Mouse (Mus musculus) MEL (cell line): ENCODE measurements around the gene Aif1l. TPM values are rescaled to one million over a fixed set of nuclear protein-coding genes. Genes with fewer than 3 reads are reported as not detected.

ENCODE experiments used
- DNase-seq: peaks from one replicate; pipeline ENCODE4 v3.0.0; 2011; ENCODE audit warnings: low read depth, low spot score
- H3K27ac ChIP-seq: 2 replicates; pipeline ENCODE4 v1.5.1; 2012; ENCODE audit warnings: low read depth, mild to moderate bottlenecking, control low read depth, low read length, moderate library complexity; ENCODE audit not compliant: control insufficient read depth
- H3K27me3 ChIP-seq, 2 experiments: fragments of 150-350 bp in 1 of 2; sonication (generic) in 1 of 2; 2 replicates each; pipeline ENCODE4 v1.6.1; 2012; ENCODE audit warnings: low read length in 2 of 2, mild to moderate bottlenecking in 2 of 2, improper control_type of control experiment in 1 of 2, moderate library complexity in 1 of 2; ENCODE audit not compliant: insufficient read depth in 2 of 2, control insufficient read depth in 1 of 2
- H3K36me3 ChIP-seq, 2 experiments: 2 replicates each; pipeline ENCODE4 v1.6.1; 2012 to 2014; ENCODE audit warnings: low read length in 2 of 2, improper control_type of control experiment in 1 of 2, inconsistent platforms in 1 of 2, mild to moderate bottlenecking in 1 of 2; ENCODE audit not compliant: insufficient read depth in 2 of 2, control insufficient read depth in 1 of 2
- H3K4me1 ChIP-seq, 2 experiments: fragments of 150-350 bp in 1 of 2; sonication (generic) in 1 of 2; 2 replicates each; pipeline ENCODE4 v1.6.1; 2012; ENCODE audit warnings: low read length in 2 of 2, improper control_type of control experiment in 1 of 2, mild to moderate bottlenecking in 1 of 2; ENCODE audit not compliant: insufficient read depth in 2 of 2, control insufficient read depth in 1 of 2
- H3K4me3 ChIP-seq, 2 experiments: fragments of 150-350 bp in 1 of 2; sonication (generic) in 1 of 2; 2 replicates each; pipeline ENCODE4 v1.5.1; 2012; ENCODE audit warnings: low read depth in 2 of 2, low read length in 2 of 2, mild to moderate bottlenecking in 2 of 2, moderate library complexity in 2 of 2, control low read depth in 1 of 2, improper control_type of control experiment in 1 of 2; ENCODE audit not compliant: control insufficient read depth in 1 of 2, insufficient read depth in 1 of 2
- H3K79me2 ChIP-seq: 2 replicates; pipeline ENCODE4 v1.6.1; 2012; ENCODE audit warnings: mild to moderate bottlenecking, low read length, moderate library complexity; ENCODE audit not compliant: control insufficient read depth, poor library complexity, insufficient read depth
- H3K9ac ChIP-seq: 2 replicates; pipeline ENCODE4 v1.6.1; 2012; ENCODE audit warnings: low read depth, mild to moderate bottlenecking, control low read depth, low read length, moderate library complexity; ENCODE audit not compliant: control insufficient read depth, poor library complexity, severe bottlenecking
- H3K9me3 ChIP-seq: fragments of 150-350 bp; sonication (generic); replicated peaks from 2 replicates; pipeline ENCODE4 v1.6.1; 2012; ENCODE audit warnings: mild to moderate bottlenecking, low read length, improper control_type of control experiment, moderate library complexity; ENCODE audit not compliant: insufficient read depth
- BHLHE40 ChIP-seq: IDR thresholded peaks from 2 replicates; pipeline ENCODE4 v1.6.1; 2012; ENCODE audit warnings: low read depth, mild to moderate bottlenecking, inconsistent platforms, low read length, improper control_type of control experiment, borderline replicate concordance
- E2F4 ChIP-seq: IDR thresholded peaks from 2 replicates; pipeline ENCODE4 v1.6.1; 2011; ENCODE audit warnings: low read depth, low read length, improper control_type of control experiment, borderline replicate concordance
- ELF1 ChIP-seq: IDR thresholded peaks from 2 replicates; pipeline ENCODE4 v1.6.1; 2014; ENCODE audit warnings: low read depth, mild to moderate bottlenecking, inconsistent platforms, low read length, improper control_type of control experiment, moderate library complexity
- EP300 ChIP-seq, 2 experiments: IDR thresholded peaks; 2 replicates each; pipeline ENCODE4 v1.6.1; 2011; ENCODE audit warnings: improper control_type of control experiment in 2 of 2, low read length in 2 of 2, low read depth in 1 of 2, mild to moderate bottlenecking in 1 of 2
- ETS1 ChIP-seq: IDR thresholded peaks from 2 replicates; pipeline ENCODE4 v1.6.1; 2012; ENCODE audit warnings: low read depth, mild to moderate bottlenecking, inconsistent platforms, low read length, improper control_type of control experiment, moderate library complexity
- GABPA ChIP-seq: IDR thresholded peaks from 2 replicates; pipeline ENCODE4 v1.6.1; 2012; ENCODE audit warnings: low read depth, mild to moderate bottlenecking, inconsistent platforms, low read length, improper control_type of control experiment, moderate library complexity
- GATA1 ChIP-seq: IDR thresholded peaks from 2 replicates; pipeline ENCODE4 v1.6.1; 2011; ENCODE audit warnings: low read depth, low read length, improper control_type of control experiment
- HCFC1 ChIP-seq: IDR thresholded peaks from 2 replicates; pipeline ENCODE4 v1.6.1; 2012; ENCODE audit warnings: low read depth, mild to moderate bottlenecking, inconsistent platforms, low read length, improper control_type of control experiment, moderate library complexity
- MAX ChIP-seq: IDR thresholded peaks from 2 replicates; pipeline ENCODE4 v1.6.1; 2011; ENCODE audit warnings: low read length, improper control_type of control experiment
- MEF2A ChIP-seq: IDR thresholded peaks from 2 replicates; pipeline ENCODE4 v1.6.1; 2014; ENCODE audit warnings: low read depth, mild to moderate bottlenecking, inconsistent platforms, low read length, improper control_type of control experiment; ENCODE audit not compliant: poor library complexity, insufficient replicate concordance, severe bottlenecking; ENCODE audit errors: extremely low read depth
- MXI1 ChIP-seq: IDR thresholded peaks from 2 replicates; pipeline ENCODE4 v1.6.1; 2011; ENCODE audit warnings: mild to moderate bottlenecking, low read depth, low read length, improper control_type of control experiment
- NELFE ChIP-seq: IDR thresholded peaks from 2 replicates; pipeline ENCODE4 v1.6.1; 2011; ENCODE audit warnings: low read depth, low read length, improper control_type of control experiment
- POLR2A ChIP-seq, 2 experiments: IDR thresholded peaks; 2 replicates each; pipeline ENCODE4 v1.6.1; 2011 to 2012; ENCODE audit warnings: low read length in 2 of 2, mild to moderate bottlenecking in 2 of 2, control low read depth in 1 of 2, improper control_type of control experiment in 1 of 2, low read depth in 1 of 2, moderate library complexity in 1 of 2; ENCODE audit not compliant: control insufficient read depth in 1 of 2, insufficient read depth in 1 of 2, poor library complexity in 1 of 2
- POLR2AphosphoS5 ChIP-seq: IDR thresholded peaks from 2 replicates; pipeline ENCODE4 v1.6.1; 2012; ENCODE audit warnings: low read depth, borderline replicate concordance, mild to moderate bottlenecking, inconsistent platforms, low read length, moderate library complexity, mixed read lengths
- RAD21 ChIP-seq: IDR thresholded peaks from 2 replicates; pipeline ENCODE4 v1.6.1; 2011; ENCODE audit warnings: mild to moderate bottlenecking, low read depth, low read length, improper control_type of control experiment
- RCOR1 ChIP-seq: IDR thresholded peaks from 2 replicates; pipeline ENCODE4 v1.6.1; 2012; ENCODE audit warnings: low read depth, mild to moderate bottlenecking, inconsistent platforms, low read length, improper control_type of control experiment
- SIN3A ChIP-seq: IDR thresholded peaks from 2 replicates; pipeline ENCODE4 v1.6.1; 2012; ENCODE audit warnings: low read length, improper control_type of control experiment, inconsistent platforms
- TBP ChIP-seq: IDR thresholded peaks from 2 replicates; pipeline ENCODE4 v1.8.0; 2011; ENCODE audit warnings: low read depth, low read length, improper control_type of control experiment
- TCF12 ChIP-seq: IDR thresholded peaks from 2 replicates; pipeline ENCODE4 v1.6.1; 2014; ENCODE audit warnings: low read depth, mild to moderate bottlenecking, inconsistent platforms, low read length, improper control_type of control experiment, moderate library complexity
- ZKSCAN1 ChIP-seq: IDR thresholded peaks from 2 replicates; pipeline ENCODE4 v1.6.1; 2012; ENCODE audit warnings: low read depth, mild to moderate bottlenecking, inconsistent platforms, low read length, improper control_type of control experiment, moderate library complexity
- ZMIZ1 ChIP-seq: IDR thresholded peaks from 2 replicates; pipeline ENCODE4 v1.6.1; 2012; ENCODE audit warnings: low read depth, mild to moderate bottlenecking, inconsistent platforms, low read length, improper control_type of control experiment, moderate library complexity
- polyA plus RNA-seq, 2 experiments: library from polyadenylated mRNA; stranded (reverse) in 1 of 2; unstranded in 1 of 2; fragments of >175 nt in 1 of 2; fragments of >200 nt in 1 of 2; gene quantifications; 2 replicates each; pipeline versions ENCODE4 v1.2.1 to v1.2.4; 2012; ENCODE audit warnings: low replicate concordance in 2 of 2, low read depth in 1 of 2; ENCODE audit not compliant: insufficient read length in 2 of 2, insufficient read depth in 1 of 2, missing spikeins in 1 of 2
- total RNA-seq: library from RNA; depleted of rRNA; stranded (reverse); fragments of 300-350 nt; gene quantifications from 2 replicates; pipeline ENCODE4 v1.2.3, GENCODE M21; 2012

Aif1l gene
- total and polyA plus RNA-seq, 3 experiments, result 0.69 to 1.9 TPM; not detected in 1

- Histone ChIP-seq H3K4me3 (no peak overlapping the region), H3K79me2 (no peaks in the 10 kb centered on the region), H3K27ac (no peak overlapping the region), H3K36me3 (peaks cover 0 to 37% of the 10 kb centered on the region in 2 experiments; a peak in 2 of 4 replicates), H3K9me3 (no peaks in the 10 kb centered on the region), H3K4me1 (no peaks in the 10 kb centered on the region), H3K9ac (no peak overlapping the region), H3K27me3 (no peaks in the 10 kb centered on the region)
- TF ChIP-seq TCF12 (no peak), TBP (no peak), RAD21 (no peak), ELF1 (no peak), ETS1 (no peak), GATA1 (no peak), GABPA (no peak), ZKSCAN1 (no peak), NELFE (no peak), BHLHE40 (no peak), SIN3A (no peak), EP300 (IDR thresholded peaks at IDR 0.05; ENCODE audit: low read depth in 1 of 2, low read length in 2 of 2) (no peak), MAX (no peak), RCOR1 (no peak), MXI1 (no peak), HCFC1 (no peak), E2F4 (no peak), POLR2AphosphoS5 (no peak)
- no peak for DNase-seq
These were observed 45.0 kb downstream of the Aif1l start for GRCm38 (mm10) chr2:31994896-31995295.

- H3K27ac ChIP-seq, result no peak overlapping the region
- H3K9ac ChIP-seq, result no peak overlapping the region
- no peaks in the 10 kb centered on the region for H3K79me2 ChIP-seq
- H3K27me3 ChIP-seq, result no peaks in the 10 kb centered on the region
- DNase-seq, result no peak
- no peaks in the 10 kb centered on the region for H3K4me1 ChIP-seq
- TF ChIP-seq MEF2A, result no peak
- no peak for TF ChIP-seq ETS1
- no peak for TF ChIP-seq POLR2A (IDR thresholded peaks at IDR 0.05; ENCODE audit: control insufficient read depth in 1 of 2, insufficient read depth in 1 of 2, low read depth in 1 of 2, low read length in 2 of 2, poor library complexity in 1 of 2)
- no peak for TF ChIP-seq HCFC1
- no peak for TF ChIP-seq ZMIZ1
- no peak overlapping the region for H3K4me3 ChIP-seq
- H3K9me3 ChIP-seq, result no peaks in the 10 kb centered on the region
- peaks cover 0 to 34% of the 10 kb centered on the region in 2 experiments; a peak in 2 of 4 replicates for H3K36me3 ChIP-seq
These were observed 46.1 kb downstream of the Aif1l start for GRCm38 (mm10) chr2:31996060-31996459.
